Mouse (Mus musculus) cerebellum, adult 2 months (tissue): ENCODE measurements around the gene Fa2h.

ENCODE experiments used
- CTCF ChIP-seq: fragments of 200-500 bp; IDR thresholded peaks from 2 replicates; pipeline ENCODE4 v1.5.1; 2011; ENCODE audit warnings: low read depth, mild to moderate bottlenecking, control low read depth, low read length, moderate library complexity, borderline replicate concordance; ENCODE audit not compliant: insufficient read depth
- POLR2A ChIP-seq: fragments of 200-500 bp; IDR thresholded peaks from 2 replicates; pipeline ENCODE4 v1.6.1; 2011; ENCODE audit warnings: low read length, control low read depth, borderline replicate concordance; ENCODE audit not compliant: insufficient read depth

DNA sequence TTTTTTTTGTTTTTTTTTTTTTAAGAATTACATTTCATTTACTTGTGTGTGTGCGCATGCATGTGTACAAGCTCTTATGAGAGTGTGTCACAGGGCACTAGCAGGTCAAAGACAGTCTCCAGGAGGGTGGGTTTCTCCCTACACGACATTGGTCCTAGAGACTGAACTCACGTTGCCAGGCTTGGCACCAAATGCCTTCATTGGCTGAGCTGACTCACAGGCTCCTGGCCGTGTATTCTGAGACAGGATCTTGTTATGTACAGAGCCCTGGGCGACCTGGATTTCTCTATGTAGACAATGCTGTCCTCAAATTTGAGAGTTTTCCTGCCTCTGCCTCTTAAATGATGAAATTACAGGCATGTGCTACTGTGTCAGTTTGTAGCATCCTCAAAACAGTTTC, 33.7 kb downstream of the Fa2h start:
- no peak for TF ChIP-seq POLR2A
- TF ChIP-seq CTCF, result no peak
